Mouse (Mus musculus) hindbrain, postnatal 0 days (tissue): ENCODE data around the gene Tmem183a. TPM values are rescaled to one million over a fixed set of nuclear protein-coding genes. Genes with fewer than 3 reads are reported as not detected.

Source experiments
- ATAC-seq: fragments of 200-750 bp; cut with Nextera tagmentation; 2 replicates; pipeline ENCODE4 v1.8.0; 2017; ENCODE audit warnings: mild to moderate bottlenecking, moderate TSS enrichment, moderate library complexity
- DNase-seq: peaks from one replicate; pipeline ENCODE4 v3.0.0-alpha.2; 2015; ENCODE audit warnings: low spot score
- H3K27ac ChIP-seq: fragments of 300-500 bp; sonication (generic); 2 replicates; pipeline ENCODE4 v1.5.1; 2014; ENCODE audit warnings: mild to moderate bottlenecking
- H3K27me3 ChIP-seq: fragments of 300-500 bp; sonication (generic); 2 replicates; pipeline ENCODE4 v1.6.1; 2014; ENCODE audit warnings: low read length, mixed read lengths; ENCODE audit not compliant: insufficient read depth
- H3K36me3 ChIP-seq: fragments of 300-500 bp; sonication (generic); 2 replicates; pipeline ENCODE4 v1.6.1; 2014; ENCODE audit warnings: low read length, mixed read lengths; ENCODE audit not compliant: insufficient read depth
- H3K4me1 ChIP-seq: fragments of 300-500 bp; sonication (generic); 2 replicates; pipeline ENCODE4 v1.6.1; 2014; ENCODE audit warnings: antibody characterized with exemption, low read length, mixed read lengths; ENCODE audit not compliant: insufficient read depth
- H3K4me2 ChIP-seq: fragments of 300-500 bp; sonication (generic); 2 replicates; pipeline ENCODE4 v1.6.1; 2014; ENCODE audit warnings: low read depth, mild to moderate bottlenecking, low read length, moderate library complexity, mixed read lengths
- H3K4me3 ChIP-seq: fragments of 300-500 bp; sonication (generic); 2 replicates; pipeline ENCODE4 v1.5.1; 2014; ENCODE audit warnings: low read length
- H3K9ac ChIP-seq: fragments of 300-500 bp; sonication (generic); replicated peaks from 2 replicates; pipeline ENCODE4 v1.6.1; 2014; ENCODE audit warnings: mild to moderate bottlenecking, low read length, moderate library complexity, mixed read lengths
- H3K9me3 ChIP-seq: fragments of 300-500 bp; sonication (generic); 2 replicates; pipeline ENCODE4 v1.6.1; 2016; ENCODE audit warnings: low read length, mixed read lengths
- CTCF ChIP-seq: IDR thresholded peaks from 2 replicates; pipeline ENCODE4 v1.5.1; 2016; ENCODE audit warnings: antibody characterized with exemption, control low read depth, low read depth
- WGBS: fragments of 180-500 bp; shearing (Covaris S2); extraction: QIAGEN DNeasy Blood & Tissue Kit; methylation state at CpG from one replicate; pipeline ENCODE4 v1.1.7; 2014; 5-methylcytosine and 5-hydroxymethylcytosine counted together
- polyA plus RNA-seq: library from polyadenylated mRNA; unstranded; fragments of >200 nt; fragmentation: Nextera tagmentation; extraction: Ambion mirVana; gene quantifications from 2 replicates; pipeline ENCODE4 v1.2.1, GENCODE M21; 2015
- total RNA-seq: library from RNA; depleted of rRNA; stranded (reverse); fragments of >200 nt; gene quantifications from 2 replicates; pipeline ENCODE4 v1.2.3, GENCODE M21; 2014

Tmem183a gene
- total and polyA plus RNA-seq, 2 experiments from 2014 or later = 106 to 200 TPM

GRCm38 (mm10) chr1:134365491-134365890, 3.7 kb upstream of the Tmem183a start:
- Histone ChIP-seq H3K4me3 (no peak overlapping the region), H3K9me3 (no peaks in the 10 kb centered on the region), H3K4me2 (no peak overlapping the region), H3K36me3 (no peaks in the 10 kb centered on the region), H3K27ac (no peak overlapping the region), H3K4me1 (peaks cover 10% of the 10 kb centered on the region), H3K27me3 (no peaks in the 10 kb centered on the region), H3K9ac (no peak overlapping the region)
- ATAC-seq (no peak), DNase-seq (no peak)
- WGBS = 66% methylated on average over 5 of the region's 5 CpGs
- TF ChIP-seq CTCF = no peak

DNA sequence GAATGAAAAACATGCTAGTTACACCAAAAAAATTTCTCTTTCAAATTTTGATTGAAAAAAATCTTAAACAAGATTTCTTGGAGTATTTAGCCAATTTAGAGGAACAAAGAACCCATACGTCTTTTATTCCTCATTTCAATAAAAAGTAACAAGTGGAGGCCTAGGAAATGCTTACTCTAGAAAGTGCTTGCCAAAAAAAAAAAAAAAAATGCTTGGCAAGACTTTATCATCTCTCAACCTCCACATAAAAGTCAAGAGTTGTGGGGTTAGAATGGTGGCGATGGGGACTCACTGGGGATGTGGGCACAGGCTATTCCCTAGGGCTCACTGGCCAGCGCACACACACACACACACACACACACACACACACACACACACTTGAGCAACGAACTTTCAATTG, 1.4 kb upstream of the Tmem183a start:
- Histone ChIP-seq H3K9ac (no peak overlapping the region), H3K9me3 (no peaks in the 10 kb centered on the region), H3K27ac (no peak overlapping the region), H3K27me3 (no peaks in the 10 kb centered on the region), H3K36me3 (peaks cover 5% of the 10 kb centered on the region; the same call in 1 of the 2 replicates), H3K4me2 (no peak overlapping the region), H3K4me1 (peaks cover 12% of the 10 kb centered on the region), H3K4me3 (no peak overlapping the region)
- WGBS = 85% methylated on average over 4 of the region's 4 CpGs
- no peak for TF ChIP-seq CTCF
- DNase-seq (no peak), ATAC-seq (no peak)

- peak overlapping the region; percentile 63 for H3K4me2 ChIP-seq
- H3K9ac ChIP-seq = peak overlapping the region; percentile 98
- TF ChIP-seq CTCF = no peak
- H3K9me3 ChIP-seq = no peaks in the 10 kb centered on the region
- peak; percentile 84 for ATAC-seq
- peaks cover 11% of the 10 kb centered on the region; the same call in 1 of the 2 replicates for H3K36me3 ChIP-seq
- peak overlapping the region; percentile 90 for H3K27ac ChIP-seq
- DNase-seq = no peak
- peaks cover 12% of the 10 kb centered on the region for H3K4me1 ChIP-seq
- WGBS = 2% methylated on average over 39 of the region's 44 CpGs
- H3K27me3 ChIP-seq = no peaks in the 10 kb centered on the region
- H3K4me3 ChIP-seq = peak overlapping the region; percentile 80
These were observed 453 bp downstream of the Tmem183a start for GRCm38 (mm10) chr1:134361195-134361856.

GRCm38 (mm10) chr1:134360656-134361055, 1.1 kb downstream of the Tmem183a start:
- Histone ChIP-seq H3K9ac (peak overlapping the region; percentile 98; the same call in 1 of the 2 replicates), H3K27ac (no peak overlapping the region), H3K4me2 (peak overlapping the region; percentile 63), H3K36me3 (peaks cover 18% of the 10 kb centered on the region; the same call in 1 of the 2 replicates), H3K4me3 (peak overlapping the region; percentile 80), H3K9me3 (no peaks in the 10 kb centered on the region), H3K27me3 (no peaks in the 10 kb centered on the region), H3K4me1 (peaks cover 12% of the 10 kb centered on the region)
- 67% methylated on average over 7 of the region's 7 CpGs for WGBS
- ATAC-seq (no peak), DNase-seq (no peak)
- TF ChIP-seq CTCF = no peak

DNA sequence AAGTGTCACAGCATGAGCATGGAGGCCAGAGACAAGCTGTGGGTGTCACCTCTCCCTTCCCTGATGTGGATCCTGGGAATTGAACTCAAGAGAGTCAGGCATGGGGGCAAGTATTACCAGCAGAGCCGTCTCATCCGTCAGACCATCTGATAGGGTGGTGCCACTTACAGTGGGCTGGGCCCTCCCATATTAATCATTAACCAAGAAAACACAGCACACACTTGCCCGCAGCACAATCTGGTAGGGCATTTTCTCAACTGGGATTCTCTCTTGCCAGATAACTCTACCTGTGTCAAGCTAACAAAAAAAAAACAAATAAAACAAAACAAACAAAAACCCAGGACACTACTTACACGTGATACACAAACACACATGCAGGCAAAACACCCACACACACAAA, 4.3 kb downstream of the Tmem183a start:
- Histone ChIP-seq H3K4me1 (peaks cover 10% of the 10 kb centered on the region), H3K27ac (no peak overlapping the region), H3K4me2 (no peak overlapping the region), H3K9me3 (no peaks in the 10 kb centered on the region), H3K4me3 (no peak overlapping the region), H3K27me3 (no peaks in the 10 kb centered on the region), H3K36me3 (peaks cover 36% of the 10 kb centered on the region; the same call in 1 of the 2 replicates), H3K9ac (no peak overlapping the region)
- DNase-seq = no peak
- WGBS = 67% methylated on average over 4 of the region's 4 CpGs
- TF ChIP-seq CTCF = no peak
- no peak for ATAC-seq

- H3K27ac ChIP-seq = no peak overlapping the region
- H3K4me1 ChIP-seq = no peaks in the 10 kb centered on the region
- H3K9ac ChIP-seq = no peak overlapping the region
- TF ChIP-seq CTCF = no peak
- 90% methylated on average over 2 of the region's 2 CpGs for WGBS
- H3K9me3 ChIP-seq = no peaks in the 10 kb centered on the region
- DNase-seq = no peak
- H3K27me3 ChIP-seq = no peaks in the 10 kb centered on the region
- H3K4me2 ChIP-seq = no peak overlapping the region
- H3K4me3 ChIP-seq = no peak overlapping the region
- no peak for ATAC-seq
- peaks cover 57% of the 10 kb centered on the region for H3K36me3 ChIP-seq
These were observed 8.5 kb downstream of the Tmem183a start for GRCm38 (mm10) chr1:134353326-134353725.

- Histone ChIP-seq H3K9ac (no peak overlapping the region), H3K9me3 (no peaks in the 10 kb centered on the region), H3K4me2 (no peak overlapping the region), H3K36me3 (peaks cover 42% of the 10 kb centered on the region), H3K4me3 (no peak overlapping the region), H3K4me1 (no peaks in the 10 kb centered on the region; the same call in none of the 2 replicates), H3K27ac (no peak overlapping the region), H3K27me3 (no peaks in the 10 kb centered on the region)
- no peak for TF ChIP-seq CTCF
- no peak for ATAC-seq
- no peak for DNase-seq
- WGBS = 82% methylated on average over 9 of the region's 9 CpGs
These were observed 14.0 kb downstream of the Tmem183a start for GRCm38 (mm10) chr1:134347791-134348190.
